ENCODE assay signal across 10 mouse cellular contexts in the genomic region with DNA sequence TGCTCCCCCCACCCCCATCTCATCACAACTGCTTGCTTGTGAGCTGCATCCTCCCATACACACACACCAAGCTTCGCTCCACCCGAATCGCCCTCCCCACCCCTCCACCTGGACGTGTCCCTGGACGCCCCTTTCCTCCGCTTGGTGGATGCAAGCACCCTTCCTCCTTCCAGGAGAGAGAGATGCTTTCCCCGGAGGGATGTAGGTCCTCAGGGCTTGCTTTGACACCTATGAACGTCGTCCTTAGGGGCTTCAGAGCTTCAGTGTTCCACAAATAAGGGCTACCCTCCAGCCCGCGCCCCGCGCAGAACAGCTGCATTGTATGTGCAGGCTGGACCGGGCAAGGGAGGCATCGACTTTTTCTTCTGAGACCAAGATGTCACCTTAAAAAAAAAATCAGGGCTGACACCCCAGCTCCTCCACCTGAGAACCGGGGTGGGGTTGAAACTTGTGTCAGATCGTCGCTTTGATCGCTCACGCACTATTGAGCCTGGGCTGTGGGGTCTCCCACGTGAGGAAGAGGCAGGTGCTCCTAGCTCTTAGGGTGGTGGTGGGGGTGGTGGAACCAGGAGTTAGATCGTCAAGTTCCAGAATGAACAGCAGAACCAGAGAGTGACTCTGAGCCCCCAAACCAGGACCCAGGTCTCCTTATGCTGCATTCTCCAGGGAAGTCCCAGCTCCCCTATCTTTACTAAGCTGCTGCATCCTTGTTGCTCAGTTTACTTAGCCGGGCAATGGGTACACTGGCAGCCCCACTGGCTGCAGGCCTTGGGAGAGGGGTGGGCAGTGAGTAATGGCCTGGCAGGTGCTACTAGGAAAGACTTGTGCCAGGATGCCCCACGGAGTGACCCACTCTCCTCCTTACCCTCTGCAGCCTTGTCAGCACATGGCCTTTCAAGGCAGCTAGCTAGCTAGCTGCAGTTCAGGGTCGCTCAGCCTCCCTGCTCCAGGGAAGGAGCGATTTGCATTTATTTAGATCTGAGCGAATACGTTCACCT. TPM values are rescaled to one million over a fixed set of nuclear protein-coding genes. Genes with fewer than 3 reads are reported as not detected.
DNase-seq lines count a peak whose midpoint lies in the region; ATAC-seq and TF ChIP-seq lines count a peak whose summit lies in the region.
"Had no signal": no experiment of that assay in that cellular context is flagged by ENCODE, and none has a peak within 500 bp of the region (broad histone marks: within the 10 kb centered on the region; RNA-seq: fewer than 3 reads in every experiment).

No protein-coding gene starts in this region.

- no peak for DNase-seq in heart, embryonic 10.5 days (ENCODE audit: low spot score)
- no peak for DNase-seq in heart, postnatal 10 days
- no peak for DNase-seq in stomach, postnatal 0 days (ENCODE audit: low spot score)
- DNase-seq in adrenal gland, postnatal 10 days, result no peak
- DNase-seq in thymus, adult 2 months, result no peak
- DNase-seq in urinary bladder, postnatal 14 days (ENCODE audit: low spot score), result no peak
- DNase-seq: adrenal gland, adult 8-10 months had no signal

- TF ChIP-seq CTCF in stomach, postnatal 0 days (IDR thresholded peaks at IDR 0.05; ENCODE audit: low read depth), result no peak
- no peak for TF ChIP-seq CTCF in thymus, adult 2 months (IDR thresholded peaks at IDR 0.05; ENCODE audit: borderline replicate concordance, control insufficient read depth, extremely low read depth, insufficient read depth, low read length, poor library complexity)

- TF ChIP-seq POLR2A in thymus, adult 2 months (IDR thresholded peaks at IDR 0.05; ENCODE audit: control insufficient read depth, extremely low read depth, insufficient read depth, low read length, poor library complexity), result no peak

- no peaks in the 10 kb centered on the region for H3K9me3 ChIP-seq in heart, embryonic 10.5 days
- H3K9me3 ChIP-seq in stomach, embryonic 14.5 days (ENCODE audit: control insufficient read depth, low read depth, low read length), result no peaks in the 10 kb centered on the region
- no peaks in the 10 kb centered on the region for H3K9me3 ChIP-seq in stomach, postnatal 0 days (ENCODE audit: control insufficient read depth, low read length)
- H3K9me3 ChIP-seq in limb, embryonic 13.5 days, result no peaks in the 10 kb centered on the region
- H3K9me3 ChIP-seq: megakaryocyte, embryonic 14.5 days had no signal

- no peak for TF ChIP-seq EP300 in stomach, postnatal 0 days (optimal IDR thresholded peaks at IDR 0.05)

- ATAC-seq in stomach, embryonic 14.5 days (ENCODE audit: insufficient number of reproducible peaks, insufficient read depth, low FRiP score, low read depth), result no peak
- no peak for ATAC-seq in stomach, postnatal 0 days (ENCODE audit: low FRiP score, low TSS enrichment)
- no peak for ATAC-seq in limb, embryonic 13.5 days (ENCODE audit: low FRiP score, low read depth)

- peak overlapping the region; percentile 40 for H3K4me2 ChIP-seq in stomach, embryonic 14.5 days (replicated peaks; ENCODE audit: low read depth, low read length)
- no peak overlapping the region for H3K4me2 ChIP-seq in stomach, postnatal 0 days (replicated peaks; ENCODE audit: low read depth)
- peak overlapping the region; percentile 61 for H3K4me2 ChIP-seq in limb, embryonic 13.5 days (replicated peaks)

- no peak overlapping the region for H3K27ac ChIP-seq in heart, embryonic 10.5 days
- H3K27ac ChIP-seq in stomach, embryonic 14.5 days (ENCODE audit: low read length), result no peak overlapping the region
- no peak overlapping the region for H3K27ac ChIP-seq in stomach, postnatal 0 days (replicated peaks)
- H3K27ac ChIP-seq in limb, embryonic 13.5 days, result no peak overlapping the region
- H3K27ac ChIP-seq in thymus, adult 2 months (ENCODE audit: control insufficient read depth, insufficient read depth, low read length), result no peak overlapping the region

- no peak overlapping the region for H3K9ac ChIP-seq in stomach, embryonic 14.5 days (replicated peaks; ENCODE audit: low read depth, low read length)
- no peak overlapping the region for H3K9ac ChIP-seq in stomach, postnatal 0 days (ENCODE audit: low read length)
- no peak overlapping the region for H3K9ac ChIP-seq in limb, embryonic 13.5 days

- intact Hi-C loops in heart, postnatal 10 days (cut with DNase I), result no loop called here

- peak overlapping the region; percentile 53 for H3K4me3 ChIP-seq in heart, embryonic 10.5 days
- H3K4me3 ChIP-seq in stomach, embryonic 14.5 days (ENCODE audit: low read depth, low read length), result peak overlapping the region; percentile 25; the same call in 1 of the 2 replicates
- no peak overlapping the region for H3K4me3 ChIP-seq in stomach, postnatal 0 days (ENCODE audit: low read depth, low read length)
- peak overlapping the region; percentile 37 for H3K4me3 ChIP-seq in limb, embryonic 13.5 days
- no peak overlapping the region for H3K4me3 ChIP-seq in thymus, adult 2 months (ENCODE audit: control insufficient read depth, insufficient read depth, low read length)
- H3K4me3 ChIP-seq: megakaryocyte, embryonic 14.5 days had no signal

- no peaks in the 10 kb centered on the region for H3K36me3 ChIP-seq in heart, embryonic 10.5 days
- H3K36me3 ChIP-seq in stomach, embryonic 14.5 days (ENCODE audit: control insufficient read depth, insufficient read depth, low read length), result no peaks in the 10 kb centered on the region
- no peaks in the 10 kb centered on the region for H3K36me3 ChIP-seq in stomach, postnatal 0 days (ENCODE audit: control insufficient read depth, insufficient read depth, low read length)
- no peaks in the 10 kb centered on the region for H3K36me3 ChIP-seq in limb, embryonic 13.5 days
- H3K36me3 ChIP-seq in thymus, adult 2 months (ENCODE audit: control insufficient read depth, insufficient read depth, low read length), result no peaks in the 10 kb centered on the region

- peaks cover 25% of the 10 kb centered on the region for H3K4me1 ChIP-seq in heart, embryonic 10.5 days
- H3K4me1 ChIP-seq in stomach, embryonic 14.5 days (ENCODE audit: control insufficient read depth, insufficient read depth, low read length), result 0 out of 2 replicates have a peak, but pooled peaks cover 6% of the 10 kb centered on the region
- H3K4me1 ChIP-seq in stomach, postnatal 0 days (replicated peaks; ENCODE audit: control insufficient read depth, insufficient read depth), result no peaks in the 10 kb centered on the region
- peaks cover 15% of the 10 kb centered on the region for H3K4me1 ChIP-seq in limb, embryonic 13.5 days
- no peaks in the 10 kb centered on the region for H3K4me1 ChIP-seq in thymus, adult 2 months (replicated peaks; ENCODE audit: control insufficient read depth, insufficient read depth, low read length)
- H3K4me1 ChIP-seq: megakaryocyte, embryonic 14.5 days had no signal

- H3K27me3 ChIP-seq in heart, embryonic 10.5 days (ENCODE audit: insufficient read depth, poor library complexity, severe bottlenecking), result peaks cover 97% of the 10 kb centered on the region
- peaks cover 55% of the 10 kb centered on the region for H3K27me3 ChIP-seq in stomach, embryonic 14.5 days (ENCODE audit: control insufficient read depth, insufficient read depth, low read length)
- H3K27me3 ChIP-seq in stomach, postnatal 0 days (ENCODE audit: control insufficient read depth, insufficient read depth, low read length), result peaks cover 24% of the 10 kb centered on the region; the same call in 1 of the 2 replicates
- H3K27me3 ChIP-seq in limb, embryonic 13.5 days, result peaks cover 97% of the 10 kb centered on the region
- H3K27me3 ChIP-seq in thymus, adult 2 months (ENCODE audit: control insufficient read depth, insufficient read depth, low read length), result peaks cover 8% of the 10 kb centered on the region; the same call in 1 of the 2 replicates

- 13% methylated on average over 28 of the region's 28 CpGs for WGBS in heart, embryonic 10.5 days
- 10% methylated on average over 28 of the region's 28 CpGs for whole genome bisulfite sequencing in stomach, embryonic 14.5 days
- 12% methylated on average over 28 of the region's 28 CpGs for WGBS in stomach, postnatal 0 days
- WGBS in limb, embryonic 13.5 days, result 11% methylated on average over 28 of the region's 28 CpGs
- 21% methylated on average over 28 of the region's 28 CpGs for WGBS in thymus, adult 2 months

RNA-seq across cellular contexts. Expression of a gene that starts 0.7 kb away (rescaled TPM):
- polyA plus RNA-seq in heart, embryonic 10.5 days (2016; fragmentation: Nextera tagmentation; extraction: Ambion mirVana), result 0.16 and 0.68 TPM in 2 replicates
- total RNA-seq in heart, postnatal 10 days (2021), result 1 to 10 TPM in 1 of 2 experiments, under 1 TPM in 1; 0.25 to 1.0 TPM
- 1.2 TPM in 2 replicates for polyA plus RNA-seq in stomach, embryonic 14.5 days (2014; fragmentation: Nextera tagmentation; extraction: Ambion mirVana)
- 1.2 and 1.5 TPM in 2 replicates for polyA plus RNA-seq in stomach, postnatal 0 days (2015; fragmentation: Nextera tagmentation; extraction: Ambion mirVana)
- 0.32 and 0.37 TPM in 2 replicates for polyA plus RNA-seq in limb, embryonic 13.5 days (2015; fragmentation: Nextera tagmentation; extraction: Ambion mirVana)
- 1 to 10 TPM; 7.0 to 9.8 TPM for total RNA-seq in adrenal gland, postnatal 10 days (2021)
- polyA plus RNA-seq in thymus, adult 2 months (2012; rRNA removed), result 0.83 and 1.0 TPM in 2 replicates

Comparison
In these comparisons a context has a peak if more than half of its experiments do, and no peak if none do; other contexts are left out.
1. H3K4me3 ChIP-seq: peak in heart, embryonic 10.5 days (single experiment), stomach, embryonic 14.5 days (single experiment) and limb, embryonic 13.5 days (single experiment); none in stomach, postnatal 0 days (single experiment) and thymus, adult 2 months (single experiment).